Mouse (Mus musculus): ENCODE results near the gene Uqcc1.
A peak's percentile ranks its signal among the peaks of the same experiment; 100 is the strongest.

- TF ChIP-seq CTCF (IDR thresholded peaks at IDR 0.05; ENCODE audit: borderline replicate concordance, control insufficient read depth, extremely low read depth, insufficient read depth, low read length, poor library complexity) (peak; percentile 67; the same call in 1 of the 2 replicates), POLR2A (IDR thresholded peaks at IDR 0.05; ENCODE audit: control insufficient read depth, extremely low read depth, insufficient read depth, low read length, poor library complexity) (no peak)
Measured at GRCm38 (mm10) chr2:155946069-155946468, 16.0 kb upstream of the Uqcc1 start.

Data from thymus, adult 2 months (tissue).